Mouse (Mus musculus) heart, adult 2 months (tissue): ENCODE data around the gene Cenpv.

Source experiments
- CTCF ChIP-seq: fragments of 200-600 bp; IDR thresholded peaks from 2 replicates; pipeline ENCODE4 v1.8.1; 2022; ENCODE audit warnings: antibody characterized with exemption, mild to moderate bottlenecking, moderate library complexity
- EP300 ChIP-seq: fragments of 200-500 bp; IDR thresholded peaks from 2 replicates; pipeline ENCODE4 v1.6.1; 2011; ENCODE audit warnings: low read depth, low read length, control low read depth; ENCODE audit not compliant: insufficient read depth

DNA sequence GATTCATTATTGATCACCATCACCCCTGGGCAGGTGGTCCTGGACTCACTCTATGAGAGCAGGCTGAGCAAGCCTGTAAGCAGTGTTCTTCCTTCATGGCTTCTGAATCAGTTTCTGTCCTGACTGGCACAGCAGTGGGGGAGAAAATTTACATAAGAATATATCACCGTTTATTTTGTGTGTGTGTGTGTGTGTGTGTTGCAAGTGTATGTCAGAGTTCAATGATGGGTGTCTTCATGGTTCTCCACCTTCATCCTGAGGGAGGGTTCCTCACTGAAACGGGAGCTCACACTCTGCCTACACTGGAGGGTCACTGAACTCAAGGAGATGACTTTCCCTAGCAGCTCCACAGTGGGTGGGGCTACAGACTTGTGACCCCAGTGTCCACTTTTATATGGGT lies 1.9 kb upstream of the Cenpv start:
- TF ChIP-seq CTCF, result no peak
- no peak for TF ChIP-seq EP300
